Mouse (Mus musculus) gonadal fat pad, adult 2 months (tissue): Measurements from ENCODE around the gene Rpl41. TPM values are rescaled to one million over a fixed set of nuclear protein-coding genes. Genes with fewer than 3 reads are reported as not detected.

Source experiments
- polyA plus RNA-seq: library from polyadenylated mRNA; depleted of rRNA; stranded (reverse); fragments of >200 nt; gene quantifications from 2 replicates; pipeline ENCODE4 v1.2.3, GENCODE M21; 2012; rRNA removed

The Rpl41 gene
- polyA plus RNA-seq, 1 experiment, result 2,438 TPM

Other genes starting within 250 kb of the Rpl41 start
- gene Pan2, start 246.0 kb downstream of the Rpl41 start, polyA plus RNA-seq, result 22.9 and 23.6 TPM in 2 replicates
- 96.7 and 103 TPM in 2 replicates for gene Cnpy2, start 226.8 kb downstream of the Rpl41 start, polyA plus RNA-seq
- gene Cs, start 211.6 kb downstream of the Rpl41 start, polyA plus RNA-seq, result 252 and 282 TPM in 2 replicates
- gene Coq10a, start 180.3 kb downstream of the Rpl41 start, polyA plus RNA-seq, result 63.0 and 63.8 TPM in 2 replicates
- 27.4 and 35.1 TPM in 2 replicates for gene Ankrd52, start 172.2 kb downstream of the Rpl41 start, polyA plus RNA-seq
- gene Slc39a5, start 148.1 kb downstream of the Rpl41 start, polyA plus RNA-seq, result 0.27 and 0.38 TPM in 2 replicates
- gene Nabp2, start 137.8 kb downstream of the Rpl41 start, polyA plus RNA-seq, result 29.8 and 32.6 TPM in 2 replicates
- 35.3 and 38.9 TPM in 2 replicates for gene Rnf41, start 137.6 kb downstream of the Rpl41 start, polyA plus RNA-seq
- gene Smarcc2, start 90.1 kb downstream of the Rpl41 start, polyA plus RNA-seq, result 92.5 and 115 TPM in 2 replicates
- gene Myl6, start 55.2 kb downstream of the Rpl41 start, polyA plus RNA-seq, result 1,302 and 1,405 TPM in 2 replicates
- gene Myl6b, start 50.6 kb downstream of the Rpl41 start, polyA plus RNA-seq, result 4.3 and 5.5 TPM in 2 replicates
- 135 and 140 TPM in 2 replicates for gene Esyt1, start 23.4 kb downstream of the Rpl41 start, polyA plus RNA-seq
- gene Zc3h10, start 1.5 kb downstream of the Rpl41 start, polyA plus RNA-seq, result 11.8 and 13.0 TPM in 2 replicates
- 22.1 and 27.5 TPM in 2 replicates for gene Pa2g4, start 16.7 kb upstream of the Rpl41 start, polyA plus RNA-seq
- 30.3 and 42.5 TPM in 2 replicates for gene Erbb3, start 40.3 kb upstream of the Rpl41 start, polyA plus RNA-seq
- 1,272 and 1,645 TPM in 2 replicates for gene Rps26, start 77.4 kb upstream of the Rpl41 start, polyA plus RNA-seq
- 1.6 and 4.0 TPM in 2 replicates for gene Ikzf4, start 96.7 kb upstream of the Rpl41 start, polyA plus RNA-seq
- gene Suox, start 124.8 kb upstream of the Rpl41 start, polyA plus RNA-seq, result 154 and 180 TPM in 2 replicates
- gene Rab5b, start 147.0 kb upstream of the Rpl41 start, polyA plus RNA-seq, result 101 and 107 TPM in 2 replicates
- gene Pmel, start 154.9 kb upstream of the Rpl41 start, polyA plus RNA-seq, result 48.9 and 54.5 TPM in 2 replicates
- gene Cdk2, start 155.7 kb upstream of the Rpl41 start, polyA plus RNA-seq, result 19.5 and 23.5 TPM in 2 replicates
- gene Dgka, start 195.6 kb upstream of the Rpl41 start, polyA plus RNA-seq, result 16.3 and 16.6 TPM in 2 replicates
- gene Pym1, start 198.6 kb upstream of the Rpl41 start, polyA plus RNA-seq, result 24.9 and 25.1 TPM in 2 replicates
- gene Mmp19, start 241.6 kb upstream of the Rpl41 start, polyA plus RNA-seq, result 15.4 and 21.7 TPM in 2 replicates